Mouse (Mus musculus) c-Kit-negative CD71-positive TER-119-positive erythroid progenitor cells, embryonic 14.5 days (primary cell): ENCODE results near the gene Srarp.

ENCODE experiments used
- DNase-seq: peaks from one replicate; pipeline ENCODE4 v3.0.0-alpha.2; 2013; ENCODE audit warnings: low read depth, low spot score

Srarp gene

GRCm38 (mm10) chr4:141425484-141426479 is 10.1 kb downstream of the Srarp start:
- DNase-seq, result no peak

GRCm38 (mm10) chr4:141423691-141424431 is 12.0 kb downstream of the Srarp start:
- DNase-seq, result no peak

GRCm38 (mm10) chr4:141423288-141423687 is 12.6 kb downstream of the Srarp start:
- DNase-seq, result no peak

DNA sequence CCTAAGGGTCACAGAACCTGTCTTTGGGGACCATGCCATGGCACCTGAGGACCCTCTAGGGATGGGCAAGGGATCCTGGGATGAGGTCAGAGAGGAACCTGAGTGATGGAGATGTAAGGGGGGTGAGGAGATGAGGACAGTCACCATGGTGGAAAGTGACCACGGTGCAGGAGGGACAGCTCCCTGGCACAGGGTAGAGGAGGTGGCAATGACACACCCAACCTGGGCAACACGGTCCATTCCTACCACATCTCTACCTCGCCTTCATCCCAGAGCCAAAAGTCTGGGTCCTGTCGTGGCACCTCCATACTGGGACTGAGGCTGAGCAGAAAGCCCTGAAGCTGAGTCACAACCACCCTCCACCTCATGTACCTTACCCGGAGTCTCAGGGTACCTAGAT is 13.1 kb downstream of the Srarp start:
- no peak for DNase-seq

DNA sequence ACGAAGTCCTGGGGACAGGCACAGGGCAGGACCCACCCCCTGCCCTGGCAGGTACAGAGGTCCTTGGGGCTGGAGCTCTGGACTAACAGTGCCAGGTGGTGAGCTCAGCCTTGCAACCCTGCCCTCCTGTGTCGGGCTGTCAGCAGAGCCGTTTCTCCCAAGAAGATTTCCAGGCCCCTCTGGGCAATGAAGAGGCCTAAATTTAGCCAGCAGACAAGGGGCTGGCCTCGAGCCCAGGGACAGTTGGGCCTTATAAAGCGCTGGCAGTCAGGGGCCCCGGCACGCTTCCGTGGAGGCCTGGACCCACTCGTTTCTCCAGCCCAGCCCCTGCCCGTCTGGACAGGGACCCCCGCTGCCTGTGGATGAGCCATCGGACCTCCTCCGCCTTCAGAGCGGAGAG is 14.5 kb downstream of the Srarp start:
- no peak for DNase-seq

DNA sequence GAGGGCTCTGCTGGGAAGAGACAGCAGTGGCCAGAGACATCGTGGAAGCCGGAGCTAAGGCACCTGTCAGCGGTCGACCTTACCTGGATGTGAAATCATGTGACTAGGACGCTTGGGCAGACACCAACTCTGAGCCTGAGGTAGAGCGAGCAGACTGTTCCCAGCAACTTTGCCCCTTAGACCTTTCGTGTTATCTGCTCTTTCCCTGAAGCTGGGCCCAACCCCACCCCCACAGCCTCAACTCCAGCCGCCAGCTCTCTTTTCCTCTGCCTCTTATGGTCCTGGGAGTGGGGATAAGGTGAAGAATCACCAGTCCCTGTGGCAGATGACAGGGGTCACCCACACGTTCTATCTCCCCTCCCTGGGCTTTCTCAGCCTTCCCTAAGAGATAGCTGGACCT is 15.0 kb downstream of the Srarp start:
- no peak for DNase-seq

DNA sequence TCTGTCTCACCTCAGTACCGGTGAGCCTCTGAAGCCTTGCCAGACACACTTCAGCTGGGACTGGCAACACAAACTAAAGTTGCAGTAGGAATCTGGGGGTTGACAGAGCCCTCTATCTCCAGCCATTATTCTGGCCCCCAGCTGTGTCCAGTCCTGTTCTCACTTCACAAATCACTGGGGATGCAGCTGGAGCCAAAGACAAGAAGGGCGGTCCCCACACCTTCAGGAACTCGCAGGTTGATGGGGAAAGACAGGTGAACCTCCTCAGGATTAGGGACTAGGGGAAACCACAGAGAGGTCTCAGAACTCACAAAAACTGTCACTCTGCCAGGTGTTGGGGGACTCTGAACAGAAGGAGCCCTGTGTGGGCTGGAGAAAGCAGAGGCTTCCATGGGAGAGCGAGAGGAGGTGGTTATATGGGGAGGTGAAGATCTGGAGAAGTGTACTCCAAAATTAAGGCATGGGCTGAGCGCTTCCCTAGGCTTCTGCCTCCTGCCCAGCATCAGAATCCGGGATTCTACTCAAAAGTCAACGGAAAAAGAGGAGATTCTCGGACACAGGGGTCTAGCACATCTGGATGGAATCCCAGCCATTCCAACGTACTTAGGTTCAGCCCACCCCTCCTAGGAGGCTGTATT is 15.6 kb downstream of the Srarp start, which contains the start of gene Hspb7:
TSS of gene Hspb7 (plus strand) at position 588 of the 638 bp plus-strand sequence.
- DNase-seq, result no peak

DNA sequence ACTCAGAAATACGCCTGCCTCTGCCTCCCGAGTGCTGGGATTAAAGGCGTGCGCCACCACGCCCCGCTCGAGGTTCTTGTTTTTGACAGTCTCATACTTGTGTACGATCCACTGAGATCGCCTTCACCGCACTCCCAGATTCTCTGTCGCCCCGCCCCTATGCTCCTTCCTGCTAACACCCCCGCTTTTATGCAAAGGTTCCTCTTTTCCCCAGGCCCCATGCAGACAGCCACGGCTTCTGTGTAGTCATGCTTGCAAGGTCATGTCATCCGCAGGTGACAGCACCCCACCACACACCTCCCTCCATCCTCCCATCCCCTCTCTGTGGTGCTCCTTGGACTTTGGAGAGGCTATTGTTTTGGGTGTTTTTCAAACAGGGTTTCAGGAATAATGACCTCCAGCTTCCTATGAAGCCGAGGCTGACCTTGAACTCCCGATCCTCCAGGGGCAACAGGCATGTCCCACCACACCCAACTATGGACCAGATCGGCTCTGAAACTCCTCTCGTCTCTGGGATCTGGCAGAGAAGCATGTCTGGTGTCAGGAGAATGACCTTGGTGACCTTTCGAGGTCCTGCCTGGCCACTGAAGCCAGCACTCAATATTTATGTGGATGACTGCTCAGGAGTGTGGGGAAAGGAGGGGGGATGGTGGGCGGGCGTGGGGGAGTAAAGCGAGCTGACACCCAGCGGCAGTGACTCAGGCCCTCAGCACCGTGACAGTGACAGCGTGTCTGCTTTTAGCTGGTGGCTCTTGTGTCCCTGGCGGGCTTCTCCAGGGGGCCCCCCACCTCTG is 16.3 kb downstream of the Srarp start:
- no peak for DNase-seq

GRCm38 (mm10) chr4:141415924-141416323 is 20.0 kb downstream of the Srarp start, which contains the start of gene Clcnkb:
TSS of gene Clcnkb (minus strand) at chr4:141416014.
- no peak for DNase-seq

DNA sequence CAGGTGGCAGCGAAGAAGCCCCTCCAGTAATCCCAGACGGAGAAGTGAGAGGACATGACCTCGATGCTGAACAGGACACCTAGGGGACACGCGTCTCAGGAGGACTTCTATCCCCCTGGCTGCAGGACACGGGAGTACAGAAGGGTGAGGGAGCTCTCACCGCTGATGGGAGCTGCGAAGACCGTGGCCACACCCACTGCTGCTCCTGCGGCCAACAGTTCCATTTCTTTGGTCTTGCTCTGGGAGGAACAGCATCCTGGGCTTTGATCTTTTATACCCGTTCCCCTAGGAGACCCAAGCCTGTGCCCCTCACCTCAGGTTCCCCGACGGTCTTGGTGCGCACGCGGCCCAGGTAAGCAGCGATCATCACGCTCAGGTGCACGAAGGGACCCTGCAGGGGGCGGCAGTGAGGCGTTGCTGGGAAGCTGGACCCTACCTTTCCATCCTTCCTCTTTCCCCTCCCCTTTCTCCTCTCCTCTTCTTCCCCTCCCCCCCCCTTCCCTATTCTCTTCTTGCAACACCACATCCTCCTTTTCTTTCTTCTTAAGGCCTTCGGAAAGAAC is 24.4 kb downstream of the Srarp start:
- DNase-seq, result no peak

DNA sequence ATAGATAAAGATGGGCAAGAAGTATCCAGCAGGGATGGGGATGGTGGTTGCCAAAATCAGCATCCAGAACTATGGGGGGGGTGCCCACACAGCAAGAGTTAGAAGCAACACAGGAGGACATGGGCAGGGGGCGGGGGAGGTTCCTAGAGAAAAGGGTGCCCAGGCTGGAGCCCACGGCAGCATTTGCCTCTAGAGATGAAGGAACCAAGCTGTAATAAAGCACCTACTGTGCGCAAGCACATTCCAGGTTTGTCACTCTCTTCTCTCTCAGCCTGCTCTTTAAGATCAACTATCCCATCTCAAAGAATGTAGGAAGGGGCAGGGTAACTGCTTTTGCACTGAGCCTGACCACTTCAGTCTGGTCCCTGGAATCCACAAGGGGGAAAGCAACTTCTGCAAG is 27.3 kb downstream of the Srarp start:
- DNase-seq, result no peak

DNA sequence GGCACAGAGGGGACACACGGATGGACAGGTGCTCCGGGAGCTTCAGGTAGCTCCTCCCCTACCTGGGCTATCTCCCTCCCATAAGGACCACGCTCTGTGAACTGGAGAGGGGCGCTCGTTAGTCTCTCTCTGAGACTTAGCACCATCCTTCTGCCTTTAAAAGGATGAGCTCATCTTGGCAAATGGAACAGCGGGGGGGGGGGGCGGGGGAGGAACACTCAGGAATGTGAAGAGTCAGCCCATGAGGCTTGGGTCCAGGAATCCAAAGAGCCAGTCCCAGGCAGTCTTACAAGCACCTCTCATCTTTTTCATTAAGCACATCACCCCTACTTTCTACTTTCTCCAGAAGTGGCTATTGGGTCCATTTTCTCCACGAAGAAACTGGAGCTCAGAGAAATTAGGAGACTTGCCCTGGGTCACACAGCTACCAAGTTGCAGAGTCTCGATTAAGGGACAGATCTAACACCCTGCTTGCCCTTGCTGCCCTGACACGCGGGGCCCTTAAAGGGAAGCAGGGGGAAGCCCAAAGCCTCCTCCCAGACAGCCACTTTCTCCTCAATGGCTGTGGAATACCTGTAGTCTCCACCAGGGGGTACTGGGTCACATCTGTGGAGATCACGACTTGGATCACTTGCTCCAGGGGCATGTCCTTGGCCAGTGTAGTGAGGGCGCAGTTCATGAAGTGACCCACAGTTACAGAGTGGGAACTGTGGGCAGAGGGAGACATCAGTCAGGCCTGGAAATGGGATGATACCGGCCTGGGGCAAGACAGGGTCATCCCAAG is 29.2 kb downstream of the Srarp start:
- no peak for DNase-seq

DNA sequence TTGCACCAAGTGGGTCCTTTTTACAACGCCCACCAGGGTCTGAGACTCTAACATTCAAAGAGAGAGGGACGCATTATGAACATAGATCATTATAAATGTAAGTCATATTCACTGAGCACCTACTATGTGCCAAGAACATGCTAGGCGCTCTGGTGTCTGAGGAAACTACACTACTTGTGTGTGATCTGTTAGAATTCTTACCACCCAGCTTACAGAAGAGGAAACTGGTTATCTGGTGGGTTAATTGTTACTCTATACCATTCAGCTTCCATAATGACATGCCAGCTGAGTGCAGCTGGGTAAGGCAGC is 30.6 kb downstream of the Srarp start:
- no peak for DNase-seq

GRCm38 (mm10) chr4:141404518-141405313 is 31.2 kb downstream of the Srarp start:
- DNase-seq, result no peak

- DNase-seq, result no peak
Observed at GRCm38 (mm10) chr4:141400171-141400570, 35.7 kb downstream of the Srarp start.

- no peak for DNase-seq
Observed at GRCm38 (mm10) chr4:141398545-141398944, 37.4 kb downstream of the Srarp start, which contains the start of gene Clcnka. TSS of gene Clcnka (minus strand) at chr4:141398724.

GRCm38 (mm10) chr4:141397861-141398260 is 38.0 kb downstream of the Srarp start:
- no peak for DNase-seq

DNA sequence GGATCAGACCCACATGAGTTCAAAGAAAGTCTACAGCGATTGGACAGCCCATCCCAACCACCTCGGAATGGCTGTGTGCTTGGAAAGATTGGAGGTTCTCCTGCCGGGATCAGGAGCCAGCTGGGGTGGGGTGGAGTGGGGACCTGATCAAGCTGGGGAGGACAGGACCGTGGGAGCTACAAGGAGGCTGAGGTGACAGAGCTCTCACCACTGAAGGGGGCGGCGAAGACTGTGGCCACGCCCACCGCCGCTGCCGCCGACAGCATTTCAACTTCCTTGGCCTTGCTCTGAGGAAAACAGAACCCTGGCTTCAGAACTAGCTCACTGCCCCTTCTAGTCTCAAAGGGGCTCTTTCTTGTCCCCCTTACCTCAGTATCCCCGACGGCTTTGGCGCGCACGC is 41.2 kb downstream of the Srarp start:
- DNase-seq, result no peak

- DNase-seq, result no peak
Observed at GRCm38 (mm10) chr4:141391293-141391692, 44.6 kb downstream of the Srarp start.
